In the genomic region with DNA sequence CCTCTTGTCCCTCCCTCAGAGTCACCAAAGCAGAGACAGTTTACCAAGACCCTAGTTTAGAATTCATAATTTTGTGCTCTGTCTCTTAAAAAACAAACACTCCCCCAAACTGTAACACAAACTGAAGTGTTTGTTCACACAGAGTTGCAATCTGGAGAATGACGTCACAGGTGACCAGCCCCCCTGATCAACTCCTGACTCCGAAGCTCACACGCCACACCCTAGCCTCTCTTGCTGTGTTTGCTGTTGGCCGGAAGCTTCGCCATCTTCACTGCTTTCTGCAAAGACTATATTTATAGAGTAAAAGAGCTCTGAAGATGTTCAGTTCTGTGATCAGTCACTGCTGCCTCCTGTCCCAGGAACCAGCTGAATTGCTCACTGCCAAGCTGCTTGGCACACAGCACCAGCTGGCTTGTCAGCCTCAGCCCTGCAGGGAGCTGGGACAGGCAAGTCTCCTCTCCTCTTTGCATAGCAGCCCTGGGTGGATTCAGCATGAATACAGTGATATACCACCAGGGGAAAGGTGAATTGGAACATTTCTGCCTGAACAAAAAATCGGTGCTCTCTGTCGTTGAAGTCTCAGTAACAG, we compare ENCODE assay signal across 9 mouse cellular contexts. TPM values are rescaled to one million over a fixed set of nuclear protein-coding genes. Genes with fewer than 3 reads are reported as not detected.
A peak's percentile ranks its signal among the peaks of the same experiment; 100 is the strongest.
DNase-seq lines count a peak whose midpoint lies in the region; ATAC-seq lines count a peak whose summit lies in the region.
"Had no signal": no experiment of that assay in that cellular context is flagged by ENCODE, and none has a peak within 500 bp of the region (broad histone marks: within the 10 kb centered on the region; RNA-seq: fewer than 3 reads in every experiment).

No protein-coding gene starts in this region.

- ATAC-seq in monocyte, adult 5-6 weeks (replicated peaks; ENCODE audit: insufficient number of reproducible peaks, low FRiP score, low TSS enrichment, poor library complexity, severe bottlenecking), result no peak

- peak; percentile 15 for DNase-seq in adrenal gland, postnatal 14 days
- no peak for DNase-seq in adrenal gland, postnatal 25 days
- DNase-seq in adipocyte (ENCODE audit: low spot score), result peak; percentile 53
- peak; percentile 39 to 53 for DNase-seq in frontal cortex, postnatal 10 days (ENCODE audit: low spot score in 2 of 2)
- DNase-seq in lung, adult 18-20 months, result peak; percentile 30 to 53
- DNase-seq in urinary bladder, adult 2 months (ENCODE audit: low spot score), result no peak
- DNase-seq in gastrocnemius, adult 8-10 months (ENCODE audit: low spot score in 2 of 2), result no peak

RNA-seq across cellular contexts. Expression of gene Tspan2, which starts 57.3 kb away (rescaled TPM):
- 9.6 and 9.8 TPM in 2 replicates for total RNA-seq in adrenal gland, postnatal 14 days (2021)
- total RNA-seq in adrenal gland, postnatal 25 days (2021), result 3.9 and 7.1 TPM in 2 replicates
- polyA plus RNA-seq in urinary bladder, adult 2 months (2012; rRNA removed), result 76.3 and 90.8 TPM in 2 replicates
- total RNA-seq in gastrocnemius, adult 8-10 months (2022), result 1 to 10 TPM; 3.0 to 4.0 (median 3.3) TPM
- 6.2 to 8.1 TPM (median 7.8 TPM) in 3 replicates for total RNA-seq in monocyte, adult 5-6 weeks (2017)
- polyA plus RNA-seq: erythroblast, embryonic 14.5 days had no signal

Comparison
In these comparisons a context has a peak if more than half of its experiments do, and no peak if none do; other contexts are left out.
1. DNase-seq: peak in adrenal gland, postnatal 14 days (single experiment), adipocyte (single experiment), frontal cortex, postnatal 10 days (2 of 2) and lung, adult 18-20 months (2 of 2); none in adrenal gland, postnatal 25 days (single experiment), urinary bladder, adult 2 months (single experiment) and gastrocnemius, adult 8-10 months (0 of 2).